Comparison of ENCODE assay signal across 19 mouse cellular contexts in the genomic region with DNA sequence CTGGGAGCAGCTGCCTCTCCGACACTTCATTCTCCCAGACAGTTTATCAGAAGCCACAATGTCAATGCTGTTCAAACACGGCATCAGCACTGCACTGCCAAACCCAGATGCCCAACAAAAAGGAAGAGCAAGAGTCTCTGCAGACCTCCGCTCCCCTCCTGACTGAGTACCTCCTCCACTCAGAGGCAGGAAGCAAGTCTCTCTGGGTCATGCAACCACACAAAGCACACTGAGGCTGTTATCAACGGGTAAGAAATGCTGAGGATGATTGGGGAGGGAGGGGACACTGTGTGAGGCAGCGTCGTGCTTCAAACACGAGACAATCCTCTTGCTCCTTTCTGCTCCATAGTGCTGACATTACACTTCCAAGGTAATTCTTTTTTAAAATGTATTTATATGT. TPM values are rescaled to one million over a fixed set of nuclear protein-coding genes. Genes with fewer than 3 reads are reported as not detected.
A peak's percentile ranks its signal among the peaks of the same experiment; 100 is the strongest.
DNase-seq lines count a peak whose midpoint lies in the region; ATAC-seq and TF ChIP-seq lines count a peak whose summit lies in the region.
"Had no signal": no experiment of that assay in that cellular context is flagged by ENCODE, and none has a peak within 500 bp of the region (broad histone marks: within the 10 kb centered on the region; RNA-seq: fewer than 3 reads in every experiment).

No protein-coding gene starts in this region.

- 3% methylated on average over 7 of the region's 7 CpGs for WGBS in thymus, adult 2 months
- 65% methylated on average over 7 of the region's 7 CpGs for WGBS in kidney, embryonic 16.5 days

- H3K27me3 ChIP-seq in thymus, adult 2 months (ENCODE audit: control insufficient read depth, insufficient read depth, low read length): no peaks in the 10 kb centered on the region
- no peaks in the 10 kb centered on the region for H3K27me3 ChIP-seq in kidney, embryonic 16.5 days (ENCODE audit: insufficient read depth, low read length)
- H3K27me3 ChIP-seq: neural tube, embryonic 15.5 days had no signal

- ATAC-seq in hematopoietic stem cell, adult 5-6 weeks (replicated peaks in 1 of 2; ENCODE audit: insufficient read depth in 1 of 2, low FRiP score in 2 of 2, low TSS enrichment in 1 of 2, low read depth in 1 of 2, poor library complexity in 2 of 2, severe bottlenecking in 2 of 2): peak; percentile 57 to 63; a peak in 3 of 4 replicates
- no peak for ATAC-seq in monocyte, adult 5-6 weeks (replicated peaks; ENCODE audit: insufficient number of reproducible peaks, low FRiP score, low TSS enrichment, poor library complexity, severe bottlenecking)
- no peak for ATAC-seq in kidney, embryonic 16.5 days (ENCODE audit: low FRiP score, low TSS enrichment)
- ATAC-seq: forebrain, postnatal 0 days had no signal

- H3K9ac ChIP-seq in kidney, embryonic 16.5 days (replicated peaks; ENCODE audit: low read length): no peak overlapping the region
- H3K9ac ChIP-seq: forebrain, postnatal 0 days; hindbrain, embryonic 14.5 days; lung, embryonic 14.5 days; neural tube, embryonic 15.5 days had no signal

- H3K9me3 ChIP-seq in kidney, embryonic 16.5 days (ENCODE audit: low read length): no peaks in the 10 kb centered on the region
- H3K9me3 ChIP-seq: neural tube, embryonic 15.5 days had no signal

- peak; percentile 83 for DNase-seq in heart, adult 11 months
- no peak for DNase-seq in heart, adult 8-10 months (ENCODE audit: low spot score)
- peak; percentile 53 for DNase-seq in CD4-positive helper T cell, adult 2 months (ENCODE audit: low read depth, low spot score)
- DNase-seq in thymus, adult 2 months: peak; percentile 26
- DNase-seq in cerebellum, postnatal 25 days: no peak
- DNase-seq: cerebellum, postnatal 10 days; forebrain, postnatal 0 days; kidney, adult 11 months; kidney, postnatal 14 days; layer of hippocampus, adult 9-11 months; lung, embryonic 14.5 days; retina, postnatal 1 day had no signal

- TF ChIP-seq POLR2A in thymus, adult 2 months (IDR thresholded peaks at IDR 0.05; ENCODE audit: control insufficient read depth, extremely low read depth, insufficient read depth, low read length, poor library complexity): no peak

- H3K4me3 ChIP-seq in thymus, adult 2 months (ENCODE audit: control insufficient read depth, insufficient read depth, low read length): no peak overlapping the region
- no peak overlapping the region for H3K4me3 ChIP-seq in kidney, embryonic 16.5 days (ENCODE audit: low read length)
- H3K4me3 ChIP-seq: neural tube, embryonic 15.5 days had no signal

- H3K36me3 ChIP-seq in thymus, adult 2 months (ENCODE audit: control insufficient read depth, insufficient read depth, low read length): no peaks in the 10 kb centered on the region
- H3K36me3 ChIP-seq in kidney, embryonic 16.5 days (ENCODE audit: insufficient read depth, low read length): no peaks in the 10 kb centered on the region
- H3K36me3 ChIP-seq: neural tube, embryonic 15.5 days had no signal

- TF ChIP-seq CTCF in thymus, adult 2 months (IDR thresholded peaks at IDR 0.05; ENCODE audit: borderline replicate concordance, control insufficient read depth, extremely low read depth, insufficient read depth, low read length, poor library complexity): no peak

- peaks cover 30% of the 10 kb centered on the region for H3K4me1 ChIP-seq in thymus, adult 2 months (replicated peaks; ENCODE audit: control insufficient read depth, insufficient read depth, low read length)
- H3K4me1 ChIP-seq in kidney, embryonic 16.5 days (ENCODE audit: insufficient read depth, low read length): no peaks in the 10 kb centered on the region
- H3K4me1 ChIP-seq: neural tube, embryonic 15.5 days had no signal

- H3K4me2 ChIP-seq in kidney, embryonic 16.5 days (replicated peaks; ENCODE audit: low read depth, low read length): no peak overlapping the region
- H3K4me2 ChIP-seq: heart, embryonic 11.5 days; hindbrain, embryonic 14.5 days; lung, embryonic 14.5 days; neural tube, embryonic 15.5 days had no signal

- no peak overlapping the region for H3K27ac ChIP-seq in thymus, adult 2 months (ENCODE audit: control insufficient read depth, insufficient read depth, low read length)
- H3K27ac ChIP-seq in kidney, embryonic 16.5 days (ENCODE audit: low read length): no peak overlapping the region
- H3K27ac ChIP-seq: hindbrain, embryonic 14.5 days; neural tube, embryonic 15.5 days had no signal

RNA-seq across cellular contexts. Expression of a gene that starts 11.3 kb away (rescaled TPM):
- total RNA-seq in heart, adult 8-10 months (2022): 10 to 100 TPM in 3 of 4 experiments, 1 to 10 TPM in 1; 8.5 to 14.1 (median 12.4) TPM
- 0.50 TPM in 1 of 2 replicates, not detected in the other for total RNA-seq in hematopoietic stem cell, adult 5-6 weeks (2017)
- 0.43 and 0.69 TPM in 2 replicates for polyA plus RNA-seq in thymus, adult 2 months (2012; rRNA removed)
- not detected in 3 replicates for total RNA-seq in monocyte, adult 5-6 weeks (2017)
- 6.7 and 7.8 TPM in 2 replicates for polyA plus RNA-seq in kidney, embryonic 16.5 days (2015; fragmentation: Nextera tagmentation; extraction: Ambion mirVana)
- total RNA-seq: megakaryocyte-erythroid progenitor cell, adult 5-6 weeks had no signal

RNA-seq across cellular contexts. Expression of a gene that starts 46.5 kb away (rescaled TPM):
- total RNA-seq in heart, adult 8-10 months (2022): 10 to 100 TPM; 21.6 to 25.2 (median 23.0) TPM
- total RNA-seq in hematopoietic stem cell, adult 5-6 weeks (2017): 105 and 125 TPM in 2 replicates
- 47.8 and 49.1 TPM in 2 replicates for polyA plus RNA-seq in thymus, adult 2 months (2012; rRNA removed)
- total RNA-seq in monocyte, adult 5-6 weeks (2017): 170 to 205 TPM (median 172 TPM) in 3 replicates
- 9.8 and 11.5 TPM in 2 replicates for polyA plus RNA-seq in kidney, embryonic 16.5 days (2015; fragmentation: Nextera tagmentation; extraction: Ambion mirVana)

RNA-seq across cellular contexts. Expression of a gene that starts 55.5 kb away (rescaled TPM):
- total RNA-seq in heart, adult 8-10 months (2022): under 1 TPM; 0.11 to 0.22 (median 0.16) TPM
- total RNA-seq in hematopoietic stem cell, adult 5-6 weeks (2017): 0.40 and 0.50 TPM in 2 replicates
- 2.8 and 2.9 TPM in 2 replicates for polyA plus RNA-seq in thymus, adult 2 months (2012; rRNA removed)
- total RNA-seq in monocyte, adult 5-6 weeks (2017): 1.2 to 1.6 TPM (median 1.3 TPM) in 3 replicates
- polyA plus RNA-seq in kidney, embryonic 16.5 days (2015; fragmentation: Nextera tagmentation; extraction: Ambion mirVana): 0.40 and 0.86 TPM in 2 replicates

Comparison
In these comparisons a context has a peak if more than half of its experiments do, and no peak if none do; other contexts are left out.
1. DNase-seq: peak in heart, adult 11 months (single experiment), CD4-positive helper T cell, adult 2 months (single experiment) and thymus, adult 2 months (single experiment); none in heart, adult 8-10 months (single experiment) and cerebellum, postnatal 25 days (0 of 2).
2. ATAC-seq: peak in hematopoietic stem cell, adult 5-6 weeks (2 of 2); none in monocyte, adult 5-6 weeks (single experiment) and kidney, embryonic 16.5 days (single experiment).